Mouse (Mus musculus): Measurements from ENCODE around the gene Ccdc30.

Ccdc30 gene

GRCm38 (mm10) chr4:119417270-119417669 lies 1.9 kb upstream of the Ccdc30 start:
- DNase-seq (ENCODE audit: low spot score) = no peak

GRCm38 (mm10) chr4:119412791-119413190 lies 2.5 kb downstream of the Ccdc30 start:
- DNase-seq (ENCODE audit: low spot score) = no peak

- DNase-seq (ENCODE audit: low spot score) = no peak
Measured at GRCm38 (mm10) chr4:119411877-119412650, 3.3 kb downstream of the Ccdc30 start.

- no peak for DNase-seq (ENCODE audit: low spot score)
Measured at GRCm38 (mm10) chr4:119403431-119403830, 11.9 kb downstream of the Ccdc30 start.

GRCm38 (mm10) chr4:119400896-119401295 lies 14.4 kb downstream of the Ccdc30 start:
- no peak for DNase-seq (ENCODE audit: low spot score)

- DNase-seq (ENCODE audit: low spot score) = no peak
Measured at GRCm38 (mm10) chr4:119398751-119399150, 16.6 kb downstream of the Ccdc30 start.

GRCm38 (mm10) chr4:119390369-119390768 lies 25.0 kb downstream of the Ccdc30 start:
- no peak for DNase-seq (ENCODE audit: low spot score)

GRCm38 (mm10) chr4:119389184-119389583 lies 26.1 kb downstream of the Ccdc30 start:
- DNase-seq (ENCODE audit: low spot score) = no peak

GRCm38 (mm10) chr4:119381471-119382190 lies 33.7 kb downstream of the Ccdc30 start:
- DNase-seq (ENCODE audit: low spot score) = no peak

GRCm38 (mm10) chr4:119369460-119369859 lies 45.9 kb downstream of the Ccdc30 start:
- DNase-seq (ENCODE audit: low spot score) = no peak

GRCm38 (mm10) chr4:119366758-119367526 lies 48.4 kb downstream of the Ccdc30 start:
- DNase-seq (ENCODE audit: low spot score) = no peak

- DNase-seq (ENCODE audit: low spot score) = no peak
Measured at GRCm38 (mm10) chr4:119362231-119362630, 53.1 kb downstream of the Ccdc30 start.

GRCm38 (mm10) chr4:119359196-119359971 lies 55.9 kb downstream of the Ccdc30 start:
- peak; percentile 18 for DNase-seq (ENCODE audit: low spot score)

- DNase-seq (ENCODE audit: low spot score) = no peak
Measured at GRCm38 (mm10) chr4:119345508-119345907, 69.8 kb downstream of the Ccdc30 start.

GRCm38 (mm10) chr4:119338861-119339361 lies 76.4 kb downstream of the Ccdc30 start:
- DNase-seq (ENCODE audit: low spot score) = peak; percentile 5

- DNase-seq (ENCODE audit: low spot score) = no peak
Measured at GRCm38 (mm10) chr4:119338422-119338821, 76.9 kb downstream of the Ccdc30 start.

- DNase-seq (ENCODE audit: low spot score) = no peak
Measured at GRCm38 (mm10) chr4:119333487-119333886, 81.8 kb downstream of the Ccdc30 start.

GRCm38 (mm10) chr4:119320896-119321550 lies 94.3 kb downstream of the Ccdc30 start:
- DNase-seq (ENCODE audit: low spot score) = no peak

- peak; percentile 95 for DNase-seq (ENCODE audit: low spot score)
Measured at GRCm38 (mm10) chr4:119320131-119320830, 95.0 kb downstream of the Ccdc30 start, which contains the start of gene Ppih. Gene Ppih (minus strand): TSS chr4:119320546.

- no peak for DNase-seq (ENCODE audit: low spot score)
Measured at GRCm38 (mm10) chr4:119313756-119314155, 101.6 kb downstream of the Ccdc30 start.
